Mouse (Mus musculus) heart, embryonic 11.5 days (tissue): ENCODE data around the gene Odr4. TPM values are rescaled to one million over a fixed set of nuclear protein-coding genes. Genes with fewer than 3 reads are reported as not detected.

ENCODE experiments used
- ATAC-seq: fragments of 200-750 bp; cut with Nextera tagmentation; replicated peaks from 2 replicates; pipeline ENCODE4 v1.8.0; 2017; ENCODE audit warnings: moderate library complexity; ENCODE audit not compliant: insufficient number of reproducible peaks, low FRiP score, low TSS enrichment
- H3K27ac ChIP-seq: fragments of 300-500 bp; sonication (generic); 2 replicates; pipeline ENCODE4 v1.5.1; 2014; ENCODE audit warnings: mild to moderate bottlenecking, low read depth, low read length
- H3K27me3 ChIP-seq: fragments of 300-500 bp; sonication (generic); 2 replicates; pipeline ENCODE4 v1.6.1; 2014; ENCODE audit warnings: mild to moderate bottlenecking, low read length, mixed read lengths; ENCODE audit not compliant: control insufficient read depth, insufficient read depth
- H3K36me3 ChIP-seq: fragments of 300-500 bp; sonication (generic); 2 replicates; pipeline ENCODE4 v1.6.1; 2014; ENCODE audit warnings: mild to moderate bottlenecking, low read length, moderate library complexity, mixed read lengths; ENCODE audit not compliant: control insufficient read depth, insufficient read depth
- H3K4me1 ChIP-seq: fragments of 300-500 bp; sonication (generic); 2 replicates; pipeline ENCODE4 v1.6.1; 2014; ENCODE audit warnings: low read length; ENCODE audit not compliant: control insufficient read depth, insufficient read depth
- H3K4me2 ChIP-seq: fragments of 300-500 bp; sonication (generic); 2 replicates; pipeline ENCODE4 v1.6.1; 2014; ENCODE audit warnings: mild to moderate bottlenecking, moderate library complexity
- H3K4me3 ChIP-seq: fragments of 300-500 bp; sonication (generic); 2 replicates; pipeline ENCODE4 v1.5.1; 2014; ENCODE audit warnings: low read depth, low read length
- H3K9ac ChIP-seq: fragments of 300-500 bp; sonication (generic); 2 replicates; pipeline ENCODE4 v1.6.1; 2014; ENCODE audit warnings: mild to moderate bottlenecking, low read depth, low read length, moderate library complexity
- H3K9me3 ChIP-seq: fragments of 300-500 bp; sonication (generic); replicated peaks from 2 replicates; pipeline ENCODE4 v1.6.1; 2016; ENCODE audit warnings: low read length; ENCODE audit not compliant: control insufficient read depth
- WGBS: fragments of 180-500 bp; shearing (Covaris S2); extraction: QIAGEN DNeasy Blood & Tissue Kit; methylation state at CpG from one replicate; pipeline ENCODE4 v1.1.7; 2014; ENCODE audit not compliant: insufficient replicate concordance; 5-methylcytosine and 5-hydroxymethylcytosine counted together
- polyA plus RNA-seq: library from polyadenylated mRNA; unstranded; fragments of >200 nt; fragmentation: Nextera tagmentation; extraction: Ambion mirVana; gene quantifications from 2 replicates; pipeline ENCODE4 v1.2.1, GENCODE M21; 2014

Odr4 gene
- polyA plus RNA-seq: 32.4 and 35.3 TPM in 2 replicates

DNA sequence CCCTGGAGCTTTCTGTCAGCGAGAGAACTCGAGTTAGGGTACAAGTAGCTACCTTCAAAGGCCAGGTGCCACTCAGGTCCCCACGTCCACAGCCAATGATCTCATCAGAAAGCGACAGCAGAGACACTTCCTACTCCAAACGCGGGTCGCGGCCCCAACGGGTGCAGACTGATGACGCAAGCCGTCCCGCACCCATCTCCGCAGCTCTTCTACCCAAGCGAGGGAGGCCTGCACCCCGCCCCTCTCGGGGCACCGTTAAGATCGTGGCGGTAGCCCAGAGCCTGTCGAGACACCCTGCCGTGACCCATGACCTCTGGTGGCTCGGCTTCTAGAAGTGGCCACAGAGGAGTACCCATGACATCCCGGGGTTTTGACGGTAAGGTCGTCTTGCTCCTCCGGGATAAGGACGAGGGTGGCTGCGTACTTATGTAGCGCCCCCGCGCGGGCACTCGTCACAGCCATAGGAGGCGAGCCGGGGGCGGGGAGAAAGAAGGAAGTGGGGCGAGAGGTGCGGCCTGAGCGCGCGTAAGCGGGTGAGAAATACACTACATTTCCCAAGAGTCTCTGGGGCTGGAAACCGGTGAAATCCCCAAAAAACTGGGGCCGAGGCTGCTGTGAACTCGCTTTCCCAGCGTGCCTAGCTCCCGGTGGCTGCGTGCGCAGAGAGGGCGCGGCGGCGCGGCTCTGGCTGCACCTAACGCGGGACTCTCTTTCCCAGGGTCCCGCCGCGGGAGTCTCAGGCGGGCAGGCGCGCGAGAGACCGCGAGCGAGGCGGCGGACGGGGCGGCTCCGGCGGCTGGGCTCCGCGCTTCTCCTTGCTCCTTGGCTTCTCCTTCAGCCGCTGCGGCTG, at the start of gene Odr4, which contains the start of gene Tpr:
Odr4 (minus strand) TSS at position 443 of the 850 bp plus-strand sequence.
Tpr (plus strand) TSS at position 201 of the 850 bp plus-strand sequence.
- Histone ChIP-seq H3K9me3 (no peaks in the 10 kb centered on the region), H3K4me3 (peak within 1 kb of the TSS; percentile 83), H3K9ac (peak within 1 kb of the TSS; percentile 91), H3K27ac (peak within 1 kb of the TSS; percentile 95), H3K4me1 (0 out of 2 replicates have a peak, but pooled peaks cover 4% of the 10 kb centered on the region), H3K4me2 (peak within 1 kb of the TSS; percentile 69), H3K36me3 (peaks cover 14% of the 10 kb centered on the region), H3K27me3 (no peaks in the 10 kb centered on the region)
- peak; percentile 97 for ATAC-seq
- under 1% methylated on average over 76 of the region's 76 CpGs for WGBS

GRCm38 (mm10) chr1:150441731-150442130, 48.9 kb upstream of the Odr4 start:
- no peak for ATAC-seq
- H3K27me3 ChIP-seq: no peaks in the 10 kb centered on the region
- 82% methylated on average over 4 of the region's 4 CpGs for WGBS
- H3K4me2 ChIP-seq: no peak overlapping the region
- H3K9ac ChIP-seq: no peak overlapping the region
- peaks cover 29% of the 10 kb centered on the region for H3K36me3 ChIP-seq
- no peak overlapping the region for H3K27ac ChIP-seq
- H3K4me3 ChIP-seq: no peak overlapping the region
- no peaks in the 10 kb centered on the region for H3K9me3 ChIP-seq
- no peaks in the 10 kb centered on the region for H3K4me1 ChIP-seq

- no peaks in the 10 kb centered on the region for H3K9me3 ChIP-seq
- no peak overlapping the region for H3K9ac ChIP-seq
- H3K36me3 ChIP-seq: peaks cover 29% of the 10 kb centered on the region
- H3K4me2 ChIP-seq: no peak overlapping the region
- 88% methylated on average over 3 of the region's 3 CpGs for WGBS
- no peak for ATAC-seq
- no peak overlapping the region for H3K27ac ChIP-seq
- H3K4me3 ChIP-seq: no peak overlapping the region
- H3K4me1 ChIP-seq: no peaks in the 10 kb centered on the region
- H3K27me3 ChIP-seq: no peaks in the 10 kb centered on the region
These were observed 45.8 kb upstream of the Odr4 start for GRCm38 (mm10) chr1:150438641-150439040.

- H3K4me2 ChIP-seq: no peak overlapping the region
- ATAC-seq: no peak
- no peaks in the 10 kb centered on the region for H3K9me3 ChIP-seq
- H3K4me1 ChIP-seq: no peaks in the 10 kb centered on the region
- H3K4me3 ChIP-seq: no peak overlapping the region
- no peak overlapping the region for H3K9ac ChIP-seq
- no peak overlapping the region for H3K27ac ChIP-seq
- H3K36me3 ChIP-seq: peaks cover 45% of the 10 kb centered on the region
- WGBS: 72% methylated on average over 3 of the region's 3 CpGs
- no peaks in the 10 kb centered on the region for H3K27me3 ChIP-seq
These were observed 33.3 kb upstream of the Odr4 start for GRCm38 (mm10) chr1:150426216-150426615.

GRCm38 (mm10) chr1:150425665-150426064, 32.8 kb upstream of the Odr4 start:
- ATAC-seq: no peak
- Histone ChIP-seq H3K9ac (no peak overlapping the region), H3K4me1 (no peaks in the 10 kb centered on the region), H3K27me3 (no peaks in the 10 kb centered on the region), H3K27ac (no peak overlapping the region), H3K36me3 (peaks cover 44% of the 10 kb centered on the region), H3K9me3 (no peaks in the 10 kb centered on the region), H3K4me2 (no peak overlapping the region), H3K4me3 (no peak overlapping the region)
- WGBS: 82% methylated on average over 9 of the region's 9 CpGs

- 94% methylated on average over 4 of the region's 4 CpGs for WGBS
These were observed 25.5 kb upstream of the Odr4 start for GRCm38 (mm10) chr1:150418426-150418825.

DNA sequence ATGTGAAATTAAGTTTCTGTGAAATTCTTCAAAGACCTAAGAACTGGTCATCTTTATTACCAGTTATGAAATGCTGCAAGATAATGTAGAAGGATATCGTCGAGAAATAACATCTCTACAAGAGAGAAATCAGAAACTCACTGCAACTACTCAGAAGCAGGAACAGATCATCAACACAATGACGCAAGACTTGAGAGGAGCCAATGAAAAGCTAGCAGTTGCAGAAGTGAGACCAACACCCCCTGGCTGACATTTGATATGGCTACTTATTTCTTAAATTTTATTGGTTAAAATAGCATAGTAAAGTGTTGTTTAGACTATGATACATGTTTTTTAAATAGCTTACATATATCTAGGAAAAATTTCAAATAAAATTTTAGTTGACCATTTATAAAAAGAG, 23.1 kb upstream of the Odr4 start:
- Histone ChIP-seq H3K4me3 (no peak overlapping the region), H3K4me1 (no peaks in the 10 kb centered on the region), H3K36me3 (peaks cover 49% of the 10 kb centered on the region), H3K27me3 (no peaks in the 10 kb centered on the region), H3K9ac (no peak overlapping the region), H3K4me2 (no peak overlapping the region), H3K27ac (no peak overlapping the region), H3K9me3 (no peaks in the 10 kb centered on the region)
- WGBS: 91% methylated on average over 3 of the region's 3 CpGs
- ATAC-seq: no peak

More at GRCm38 (mm10) chr1:150418426-150418825, 25.5 kb upstream of the Odr4 start:
- no peaks in the 10 kb centered on the region for H3K27me3 ChIP-seq
- no peak overlapping the region for H3K4me3 ChIP-seq
- no peak overlapping the region for H3K4me2 ChIP-seq
- no peak overlapping the region for H3K9ac ChIP-seq
- ATAC-seq: no peak
- H3K4me1 ChIP-seq: no peaks in the 10 kb centered on the region
- no peaks in the 10 kb centered on the region for H3K9me3 ChIP-seq
- no peak overlapping the region for H3K27ac ChIP-seq
- H3K36me3 ChIP-seq: peaks cover 51% of the 10 kb centered on the region

DNA sequence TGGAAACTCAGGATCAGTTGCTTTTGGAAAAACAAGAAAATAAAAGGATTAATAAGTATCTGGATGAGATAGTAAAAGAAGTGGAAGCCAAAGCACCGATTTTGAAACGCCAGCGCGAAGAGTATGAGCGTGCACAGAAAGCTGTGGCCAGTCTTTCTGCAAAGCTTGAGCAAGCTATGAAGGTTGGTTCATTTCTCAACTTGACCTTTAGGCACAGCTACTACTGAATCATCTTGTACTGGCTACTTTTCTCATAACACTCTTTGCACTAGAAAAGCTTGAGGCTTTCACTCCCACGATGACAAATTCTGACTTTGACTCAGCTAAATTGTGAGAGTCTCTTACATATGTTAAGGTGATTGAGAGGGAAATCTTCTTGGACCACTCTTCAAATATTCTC, 17.1 kb upstream of the Odr4 start:
- peaks cover 38% of the 10 kb centered on the region for H3K36me3 ChIP-seq
- H3K4me2 ChIP-seq: no peak overlapping the region
- H3K9me3 ChIP-seq: no peaks in the 10 kb centered on the region
- no peak overlapping the region for H3K4me3 ChIP-seq
- ATAC-seq: no peak
- 96% methylated on average over 6 of the region's 6 CpGs for WGBS
- no peaks in the 10 kb centered on the region for H3K27me3 ChIP-seq
- H3K27ac ChIP-seq: no peak overlapping the region
- H3K9ac ChIP-seq: no peak overlapping the region
- no peaks in the 10 kb centered on the region for H3K4me1 ChIP-seq
